Mouse (Mus musculus) adrenal gland, adult 10 weeks (tissue): ENCODE data around the gene Ccdc42. TPM values are rescaled to one million over a fixed set of nuclear protein-coding genes. Genes with fewer than 3 reads are reported as not detected.

Experiments
- polyA plus RNA-seq: library from polyadenylated mRNA; stranded (reverse); fragments of 350-450 nt; fragmentation: Illumina TruSeq; extraction: RNeasy Lipid Tissue Mini Kit (QIAGEN cat#74804); gene quantifications from one replicate; pipeline ENCODE4 v1.2.3, GENCODE M21; 2014; ENCODE audit warnings: low read depth, low replicate concordance

Ccdc42 gene
- not detected for polyA plus RNA-seq

DNA sequence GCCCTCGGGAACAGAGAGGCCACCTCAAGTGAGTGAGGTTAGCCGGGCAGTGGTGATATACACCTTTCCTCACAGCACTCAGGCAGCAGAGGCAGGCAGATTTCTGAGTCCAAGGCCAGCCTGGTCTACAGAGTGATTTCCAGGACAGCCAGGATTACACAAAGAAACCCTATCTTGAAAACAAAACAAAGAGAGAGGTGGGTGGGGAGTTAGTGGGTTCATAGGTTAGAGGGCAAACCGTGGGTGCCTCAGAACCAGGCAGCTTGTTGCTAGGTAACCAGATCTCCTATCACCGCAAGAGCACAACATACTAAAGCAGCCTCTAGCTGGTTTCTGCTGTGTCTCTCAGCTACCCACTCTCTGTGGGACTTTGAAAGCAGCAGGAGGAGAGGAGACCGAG is at the start of gene Ccdc42:
Gene Ccdc42 (plus strand): TSS at position 301 of the 400 bp plus-strand sequence.

DNA sequence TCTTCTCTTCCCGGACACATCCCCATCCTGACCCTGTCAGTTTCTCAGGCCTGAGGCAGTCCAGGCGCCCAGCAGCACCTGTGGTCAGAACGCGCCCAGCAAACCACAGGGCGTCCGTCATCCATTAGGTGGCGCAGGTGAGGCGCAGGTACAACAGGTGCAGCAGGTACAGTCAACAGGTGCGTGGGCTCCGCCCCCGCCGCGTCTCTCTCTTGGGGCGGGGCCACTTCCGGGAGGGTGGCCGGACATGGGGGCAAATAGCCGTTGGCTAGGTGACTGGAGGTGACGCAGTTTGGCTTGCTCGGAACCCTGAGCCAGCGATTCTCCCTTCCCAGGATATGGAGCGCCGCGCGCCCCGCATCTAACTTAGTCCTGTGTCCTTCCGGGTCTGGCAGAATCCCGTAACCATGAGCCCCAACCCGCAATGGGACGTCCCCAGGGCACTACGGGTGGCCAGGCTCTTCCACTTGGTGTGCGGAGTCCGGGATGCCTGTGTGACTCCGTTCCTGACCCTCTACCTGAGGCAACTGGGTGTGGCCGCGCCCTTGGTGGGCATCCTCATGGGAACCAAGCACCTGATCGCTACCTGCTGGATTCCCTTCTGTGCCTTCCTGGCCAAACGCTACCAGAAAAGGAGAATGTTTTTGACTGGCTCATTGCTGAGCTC is 30.8 kb upstream of the Ccdc42 start, which contains the start of gene Mfsd6l:
Gene Mfsd6l (plus strand): TSS at position 269 of the 667 bp plus-strand sequence.

Other genes starting within 250 kb of the Ccdc42 start
- gene Ntn1, start 186.2 kb upstream of the Ccdc42 start, polyA plus RNA-seq: 1.5 TPM
- gene Pik3r5, start 154.9 kb upstream of the Ccdc42 start, polyA plus RNA-seq: 0.23 TPM
- gene Pik3r6, start 84.0 kb upstream of the Ccdc42 start, polyA plus RNA-seq: 0.70 TPM
- not detected for gene Mfsd6l, start 30.8 kb upstream of the Ccdc42 start, polyA plus RNA-seq
- gene Myh10, start 104.5 kb downstream of the Ccdc42 start, polyA plus RNA-seq: 32.7 TPM